Mouse (Mus musculus): ENCODE measurements around the gene Pgap2. TPM values are rescaled to one million over a fixed set of nuclear protein-coding genes. Genes with fewer than 3 reads are reported as not detected.
A peak's percentile ranks its signal among the peaks of the same experiment; 100 is the strongest.
"Not testable (repeated sequence)": the region's sequence is repeated elsewhere in the genome, so short reads cannot be mapped to it uniquely, and the experiment has no call there.

The Pgap2 gene
- polyA plus RNA-seq, 1 experiment from 2014 or later = 82.9 TPM

- ATAC-seq (ENCODE audit: low FRiP score, low TSS enrichment) = no peak
Observed at GRCm38 (mm10) chr7:102259716-102260479, 49.9 kb downstream of the Pgap2 start.

GRCm38 (mm10) chr7:102260518-102260917 is 50.5 kb downstream of the Pgap2 start:
- Histone ChIP-seq H3K27ac (ENCODE audit: low read length) (no peak overlapping the region), H3K4me2 (replicated peaks; ENCODE audit: low read depth, low read length) (no peak overlapping the region), H3K4me1 (ENCODE audit: insufficient read depth, low read length) (no peaks in the 10 kb centered on the region), H3K4me3 (ENCODE audit: low read length) (no peak overlapping the region), H3K27me3 (ENCODE audit: insufficient read depth, low read length) (peaks cover 2% of the 10 kb centered on the region; the same call in 1 of the 2 replicates), H3K9ac (replicated peaks; ENCODE audit: low read length) (no peak overlapping the region), H3K36me3 (ENCODE audit: insufficient read depth, low read length) (no peaks in the 10 kb centered on the region), H3K9me3 (ENCODE audit: low read length) (no peaks in the 10 kb centered on the region)
- 85% methylated on average over 1 of the region's 1 CpGs for WGBS
- ATAC-seq (ENCODE audit: low FRiP score, low TSS enrichment) = no peak

More at GRCm38 (mm10) chr7:102259716-102260479, 49.9 kb downstream of the Pgap2 start:
- H3K27ac ChIP-seq (ENCODE audit: low read length) = no peak overlapping the region
- H3K9me3 ChIP-seq (ENCODE audit: low read length) = no peaks in the 10 kb centered on the region
- no peaks in the 10 kb centered on the region for H3K27me3 ChIP-seq (ENCODE audit: insufficient read depth, low read length)
- no peaks in the 10 kb centered on the region for H3K36me3 ChIP-seq (ENCODE audit: insufficient read depth, low read length)
- no peak overlapping the region for H3K4me3 ChIP-seq (ENCODE audit: low read length)
- H3K4me1 ChIP-seq (ENCODE audit: insufficient read depth, low read length) = no peaks in the 10 kb centered on the region
- WGBS = 78% methylated on average over 10 of the region's 10 CpGs
- H3K4me2 ChIP-seq (replicated peaks; ENCODE audit: low read depth, low read length) = no peak overlapping the region
- H3K9ac ChIP-seq (replicated peaks; ENCODE audit: low read length) = no peak overlapping the region

GRCm38 (mm10) chr7:102263020-102263419 is 53.0 kb downstream of the Pgap2 start:
- Histone ChIP-seq H3K27me3 (ENCODE audit: insufficient read depth, low read length) (peaks cover 2% of the 10 kb centered on the region; the same call in 1 of the 2 replicates), H3K36me3 (ENCODE audit: insufficient read depth, low read length) (no peaks in the 10 kb centered on the region), H3K27ac (ENCODE audit: low read length) (no peak overlapping the region), H3K4me1 (ENCODE audit: insufficient read depth, low read length) (0 out of 2 replicates have a peak, but pooled peaks cover under 1% of the 10 kb centered on the region), H3K9me3 (ENCODE audit: low read length) (no peaks in the 10 kb centered on the region), H3K4me2 (replicated peaks; ENCODE audit: low read depth, low read length) (no peak overlapping the region), H3K9ac (replicated peaks; ENCODE audit: low read length) (no peak overlapping the region), H3K4me3 (ENCODE audit: low read length) (no peak overlapping the region)
- ATAC-seq (ENCODE audit: low FRiP score, low TSS enrichment) = no peak
- 86% methylated on average over 2 of the region's 2 CpGs for WGBS

DNA sequence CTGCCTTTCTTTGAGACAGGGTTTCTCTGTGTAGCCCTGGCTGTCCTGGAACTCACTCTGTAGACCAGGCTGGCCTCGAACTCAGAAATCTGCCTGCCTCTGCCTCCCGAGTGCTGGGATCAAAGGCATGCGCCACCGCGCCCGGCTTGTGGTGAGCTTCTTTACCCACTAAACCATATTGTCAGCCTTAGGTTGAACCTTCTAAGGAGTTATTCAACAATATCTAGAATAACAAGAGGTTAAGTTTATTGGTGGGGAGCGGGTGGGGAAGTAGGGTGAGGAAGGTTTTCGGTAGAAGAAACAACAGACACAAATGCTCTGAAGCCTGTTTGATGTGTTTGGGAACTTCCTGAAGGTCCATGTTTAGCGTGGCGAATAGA is 56.0 kb downstream of the Pgap2 start:
- H3K9me3 ChIP-seq (ENCODE audit: low read length); H3K4me2 ChIP-seq (replicated peaks; ENCODE audit: low read depth, low read length); H3K4me1 ChIP-seq (ENCODE audit: insufficient read depth, low read length); H3K9ac ChIP-seq (replicated peaks; ENCODE audit: low read length); ATAC-seq (ENCODE audit: low FRiP score, low TSS enrichment); H3K27me3 ChIP-seq (ENCODE audit: insufficient read depth, low read length); H3K4me3 ChIP-seq (ENCODE audit: low read length); H3K27ac ChIP-seq (ENCODE audit: low read length); H3K36me3 ChIP-seq (ENCODE audit: insufficient read depth, low read length): not testable (repeated sequence)
- 92% methylated on average over 10 of the region's 10 CpGs for WGBS

DNA sequence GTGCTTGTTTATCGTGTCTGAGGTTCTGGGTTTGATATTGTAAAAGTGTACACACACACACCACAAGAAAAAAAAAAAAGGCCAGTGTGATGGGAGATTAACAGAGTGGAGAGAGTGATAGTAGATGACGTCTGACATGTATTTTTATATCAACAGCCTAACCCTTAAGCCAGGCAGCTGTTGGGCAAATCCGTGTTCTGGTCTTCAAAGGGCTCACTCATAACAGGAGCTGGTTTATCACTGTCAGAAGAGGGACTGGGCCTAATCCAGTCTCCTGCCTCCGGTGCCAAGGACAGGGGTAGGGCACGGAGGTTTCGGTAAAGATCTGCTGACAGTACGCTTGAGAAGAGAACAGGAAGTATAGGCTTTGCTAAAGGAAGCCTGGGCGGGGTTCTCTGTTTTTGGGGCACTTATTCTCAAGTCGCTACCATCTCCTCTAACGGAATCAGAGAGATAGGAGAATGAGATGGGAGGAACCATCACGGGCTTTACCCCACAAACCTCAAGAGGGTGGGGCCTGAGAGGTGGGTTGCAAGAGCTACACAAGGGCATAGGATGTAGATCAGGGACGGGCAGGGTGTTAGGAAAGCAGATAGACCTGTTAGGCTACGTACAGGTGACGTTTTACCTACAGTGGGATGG is 56.5 kb downstream of the Pgap2 start:
- Histone ChIP-seq H3K4me2 (replicated peaks; ENCODE audit: low read depth, low read length) (no peak overlapping the region), H3K9ac (replicated peaks; ENCODE audit: low read length) (no peak overlapping the region), H3K9me3 (ENCODE audit: low read length) (no peaks in the 10 kb centered on the region), H3K36me3 (ENCODE audit: insufficient read depth, low read length) (no peaks in the 10 kb centered on the region), H3K27me3 (ENCODE audit: insufficient read depth, low read length) (peaks cover 5% of the 10 kb centered on the region; the same call in 1 of the 2 replicates), H3K4me1 (ENCODE audit: insufficient read depth, low read length) (peaks cover 8% of the 10 kb centered on the region; the same call in 1 of the 2 replicates), H3K4me3 (ENCODE audit: low read length) (no peak overlapping the region), H3K27ac (ENCODE audit: low read length) (no peak overlapping the region)
- WGBS = 51% methylated on average over 14 of the region's 14 CpGs
- ATAC-seq (ENCODE audit: low FRiP score, low TSS enrichment) = peak; percentile 12

DNA sequence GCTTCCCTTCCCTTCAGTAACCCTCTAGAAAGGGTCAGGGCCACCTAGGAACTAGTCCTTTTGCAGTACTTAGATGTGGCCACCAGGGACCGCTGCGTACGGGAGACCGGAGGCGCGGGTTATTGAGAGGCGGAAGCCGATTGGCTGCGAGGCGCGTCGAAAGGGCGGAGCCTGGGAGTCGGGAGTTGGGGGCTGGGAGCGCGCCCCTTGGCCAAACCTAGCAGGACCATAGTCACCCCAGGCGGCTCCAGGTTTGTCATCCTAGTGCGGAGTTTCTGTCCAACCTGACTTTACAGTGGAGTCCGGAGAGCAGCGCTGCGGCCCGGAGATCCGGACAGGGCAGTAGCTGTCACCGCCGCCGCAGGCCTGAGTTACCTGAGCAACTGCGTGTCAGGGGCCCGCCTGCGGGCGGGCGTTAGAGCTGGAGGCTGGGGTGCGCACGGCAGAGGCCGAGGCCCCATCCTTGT is 57.1 kb downstream of the Pgap2 start:
- peaks cover 8% of the 10 kb centered on the region; the same call in 1 of the 2 replicates for H3K4me1 ChIP-seq (ENCODE audit: insufficient read depth, low read length)
- peak overlapping the region; percentile 94 for H3K4me2 ChIP-seq (replicated peaks; ENCODE audit: low read depth, low read length)
- H3K36me3 ChIP-seq (ENCODE audit: insufficient read depth, low read length) = no peaks in the 10 kb centered on the region
- 0% methylated on average over 34 of the region's 34 CpGs for WGBS
- H3K27me3 ChIP-seq (ENCODE audit: insufficient read depth, low read length) = peaks cover 5% of the 10 kb centered on the region; the same call in 1 of the 2 replicates
- peak; percentile 90 for ATAC-seq (ENCODE audit: low FRiP score, low TSS enrichment)
- peak overlapping the region; percentile 50; the same call in 1 of the 2 replicates for H3K27ac ChIP-seq (ENCODE audit: low read length)
- no peaks in the 10 kb centered on the region for H3K9me3 ChIP-seq (ENCODE audit: low read length)
- peak overlapping the region; percentile 82 for H3K4me3 ChIP-seq (ENCODE audit: low read length)
- peak overlapping the region; percentile 78 for H3K9ac ChIP-seq (replicated peaks; ENCODE audit: low read length)

GRCm38 (mm10) chr7:102267601-102268394 is 57.8 kb downstream of the Pgap2 start, which contains the start of gene Stim1:
Gene Stim1 (plus strand): TSS chr7:102267806.
- peak; percentile 95 for ATAC-seq (ENCODE audit: low FRiP score, low TSS enrichment)
- H3K27me3 ChIP-seq (ENCODE audit: insufficient read depth, low read length) = peaks cover 5% of the 10 kb centered on the region; the same call in 1 of the 2 replicates
- H3K4me3 ChIP-seq (ENCODE audit: low read length) = peak within 1 kb of the TSS; percentile 82
- H3K9ac ChIP-seq (replicated peaks; ENCODE audit: low read length) = peak within 1 kb of the TSS; percentile 78
- H3K9me3 ChIP-seq (ENCODE audit: low read length) = no peaks in the 10 kb centered on the region
- WGBS = under 1% methylated on average over 48 of the region's 73 CpGs
- no peaks in the 10 kb centered on the region for H3K36me3 ChIP-seq (ENCODE audit: insufficient read depth, low read length)
- peak within 1 kb of the TSS; percentile 94 for H3K4me2 ChIP-seq (replicated peaks; ENCODE audit: low read depth, low read length)
- peaks cover 8% of the 10 kb centered on the region; the same call in 1 of the 2 replicates for H3K4me1 ChIP-seq (ENCODE audit: insufficient read depth, low read length)
- H3K27ac ChIP-seq (ENCODE audit: low read length) = peak within 1 kb of the TSS; percentile 50; the same call in 1 of the 2 replicates

- no peak; the same call in 1 of the 2 replicates for ATAC-seq (ENCODE audit: low FRiP score, low TSS enrichment)
- Histone ChIP-seq H3K9ac (replicated peaks; ENCODE audit: low read length) (peak overlapping the region; percentile 78), H3K36me3 (ENCODE audit: insufficient read depth, low read length) (no peaks in the 10 kb centered on the region), H3K4me3 (ENCODE audit: low read length) (peak overlapping the region; percentile 82), H3K9me3 (ENCODE audit: low read length) (no peaks in the 10 kb centered on the region), H3K4me1 (ENCODE audit: insufficient read depth, low read length) (peaks cover 8% of the 10 kb centered on the region; the same call in 1 of the 2 replicates), H3K27me3 (ENCODE audit: insufficient read depth, low read length) (peaks cover 5% of the 10 kb centered on the region; the same call in 1 of the 2 replicates), H3K27ac (ENCODE audit: low read length) (no peak overlapping the region), H3K4me2 (replicated peaks; ENCODE audit: low read depth, low read length) (peak overlapping the region; percentile 94)
- WGBS = 11% methylated on average over 12 of the region's 12 CpGs
Observed at GRCm38 (mm10) chr7:102268395-102268748, 58.4 kb downstream of the Pgap2 start.

- H3K4me1 ChIP-seq (ENCODE audit: insufficient read depth, low read length) = peaks cover 8% of the 10 kb centered on the region; the same call in 1 of the 2 replicates
- no peak overlapping the region for H3K4me2 ChIP-seq (replicated peaks; ENCODE audit: low read depth, low read length)
- H3K36me3 ChIP-seq (ENCODE audit: insufficient read depth, low read length) = no peaks in the 10 kb centered on the region
- H3K4me3 ChIP-seq (ENCODE audit: low read length) = no peak overlapping the region
- no peaks in the 10 kb centered on the region for H3K9me3 ChIP-seq (ENCODE audit: low read length)
- H3K27me3 ChIP-seq (ENCODE audit: insufficient read depth, low read length) = 0 out of 2 replicates have a peak, but pooled peaks cover 3% of the 10 kb centered on the region
- H3K27ac ChIP-seq (ENCODE audit: low read length) = no peak overlapping the region
- H3K9ac ChIP-seq (replicated peaks; ENCODE audit: low read length) = no peak overlapping the region
- WGBS = 91% methylated on average over 3 of the region's 3 CpGs
- ATAC-seq (ENCODE audit: low FRiP score, low TSS enrichment) = no peak
Observed at GRCm38 (mm10) chr7:102272422-102272948, 62.5 kb downstream of the Pgap2 start.

Data from kidney, embryonic 16.5 days (tissue).